In the genomic region with DNA sequence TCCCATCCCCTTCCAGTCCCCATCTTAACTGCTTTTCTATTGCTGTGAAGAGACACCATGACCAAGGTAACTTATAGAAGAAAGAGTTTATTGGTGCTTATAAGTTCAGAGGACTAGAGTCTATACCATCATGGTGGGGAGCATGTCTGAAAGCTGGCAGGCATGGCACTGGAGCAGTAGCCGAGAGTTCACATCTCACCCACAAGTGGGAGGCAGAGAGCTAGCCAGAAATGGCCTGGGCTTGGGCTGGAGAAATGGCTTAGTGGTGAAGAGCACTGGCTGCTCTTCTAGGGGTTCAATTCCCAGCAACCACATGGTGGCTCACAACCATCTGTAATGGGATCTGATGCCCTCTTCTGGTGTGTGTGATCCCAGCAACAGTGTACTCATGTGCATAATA, we compare ENCODE assay signal across 12 mouse cellular contexts. TPM values are rescaled to one million over a fixed set of nuclear protein-coding genes. Genes with fewer than 3 reads are reported as not detected.
DNase-seq lines count a peak whose midpoint lies in the region; ATAC-seq and TF ChIP-seq lines count a peak whose summit lies in the region.
"Had no signal": no experiment of that assay in that cellular context is flagged by ENCODE, and none has a peak within 500 bp of the region (broad histone marks: within the 10 kb centered on the region; RNA-seq: fewer than 3 reads in every experiment).

No protein-coding gene starts in this region.

- no peaks in the 10 kb centered on the region for H3K9me3 ChIP-seq in heart, embryonic 13.5 days
- no peaks in the 10 kb centered on the region for H3K9me3 ChIP-seq in forebrain, embryonic 13.5 days (replicated peaks)

- DNase-seq in heart, postnatal 10 days, result no peak
- DNase-seq in 416B (ENCODE audit: low read depth), result peak; percentile 39
- DNase-seq in brain, embryonic 14.5 days (ENCODE audit: low read depth), result no peak
- DNase-seq in lung, postnatal 10 days, result peak; percentile 31
- no peak for DNase-seq in right cerebral cortex, postnatal 4 days
- DNase-seq in ovary, postnatal 14 days (ENCODE audit: low spot score), result no peak
- DNase-seq: adrenal gland, postnatal 25 days; heart, postnatal 36 days; right cerebral cortex, postnatal 14 days had no signal

- 77% methylated on average over 1 of the region's 1 CpGs for WGBS in heart, embryonic 13.5 days
- WGBS in forebrain, embryonic 13.5 days, result 53% methylated on average over 1 of the region's 1 CpGs

- intact Hi-C loops in heart, postnatal 10 days (cut with DNase I), result no loop called here

- H3K4me1 ChIP-seq in heart, embryonic 13.5 days, result peaks cover 56% of the 10 kb centered on the region
- H3K4me1 ChIP-seq in forebrain, embryonic 13.5 days, result peaks cover 15% of the 10 kb centered on the region

- H3K36me3 ChIP-seq in heart, embryonic 13.5 days, result no peaks in the 10 kb centered on the region
- no peaks in the 10 kb centered on the region for H3K36me3 ChIP-seq in forebrain, embryonic 13.5 days (ENCODE audit: poor library complexity, severe bottlenecking)

- peak overlapping the region; percentile 89 for H3K4me3 ChIP-seq in heart, embryonic 13.5 days
- no peak overlapping the region for H3K4me3 ChIP-seq in forebrain, embryonic 13.5 days

- peak overlapping the region; percentile 53 for H3K27ac ChIP-seq in heart, embryonic 13.5 days (replicated peaks)
- no peak overlapping the region for H3K27ac ChIP-seq in forebrain, embryonic 13.5 days

- no peak overlapping the region for H3K9ac ChIP-seq in heart, embryonic 13.5 days
- no peak overlapping the region for H3K9ac ChIP-seq in forebrain, embryonic 13.5 days

- peaks cover 35% of the 10 kb centered on the region for H3K27me3 ChIP-seq in heart, embryonic 13.5 days (replicated peaks)
- H3K27me3 ChIP-seq in forebrain, embryonic 13.5 days, result peaks cover 28% of the 10 kb centered on the region

- TF ChIP-seq POLR2A in brain, embryonic 14.5 days (IDR thresholded peaks at IDR 0.05; ENCODE audit: borderline replicate concordance, extremely low read depth, insufficient read depth, insufficient read length, poor library complexity, severe bottlenecking), result no peak

- ATAC-seq in heart, embryonic 13.5 days (ENCODE audit: extremely low read depth, insufficient number of reproducible peaks, low FRiP score, low TSS enrichment), result no peak
- no peak for ATAC-seq in forebrain, embryonic 13.5 days

- peak overlapping the region; percentile 89 for H3K4me2 ChIP-seq in heart, embryonic 13.5 days
- no peak overlapping the region for H3K4me2 ChIP-seq in forebrain, embryonic 13.5 days

- TF ChIP-seq CTCF in brain, embryonic 14.5 days (IDR thresholded peaks at IDR 0.05; ENCODE audit: borderline replicate concordance, extremely low read depth, insufficient read depth, insufficient read length), result peak; percentile 26; the same call in 1 of the 2 replicates

RNA-seq across cellular contexts. Expression of gene Grtp1, which starts 3.1 kb away (rescaled TPM):
- polyA plus RNA-seq in heart, embryonic 13.5 days (2015; fragmentation: Nextera tagmentation; extraction: Ambion mirVana), result 17.1 and 19.9 TPM in 2 replicates
- total RNA-seq in heart, postnatal 10 days (2021), result 1 to 10 TPM; 2.5 to 2.6 TPM
- polyA plus RNA-seq in brain, embryonic 14.5 days (2012; rRNA removed), result 14.4 and 16.6 TPM in 2 replicates
- 23.6 and 26.9 TPM in 2 replicates for polyA plus RNA-seq in forebrain, embryonic 13.5 days (2015; fragmentation: Nextera tagmentation; extraction: Ambion mirVana)

RNA-seq across cellular contexts. Expression of gene Lamp1, which starts 44.5 kb away (rescaled TPM):
- 305 and 332 TPM in 2 replicates for polyA plus RNA-seq in heart, embryonic 13.5 days (2015; fragmentation: Nextera tagmentation; extraction: Ambion mirVana)
- total RNA-seq in heart, postnatal 10 days (2021), result 100 to 1,000 TPM; 310 to 323 TPM
- polyA plus RNA-seq in brain, embryonic 14.5 days (2012; rRNA removed), result 247 and 265 TPM in 2 replicates
- 194 and 201 TPM in 2 replicates for polyA plus RNA-seq in forebrain, embryonic 13.5 days (2015; fragmentation: Nextera tagmentation; extraction: Ambion mirVana)

RNA-seq across cellular contexts. Expression of gene Adprhl1, which starts 50.5 kb away (rescaled TPM):
- polyA plus RNA-seq in heart, embryonic 13.5 days (2015; fragmentation: Nextera tagmentation; extraction: Ambion mirVana), result 170 and 207 TPM in 2 replicates
- 100 to 1,000 TPM; 418 to 470 TPM for total RNA-seq in heart, postnatal 10 days (2021)
- polyA plus RNA-seq in brain, embryonic 14.5 days (2012; rRNA removed), result 0.14 and 0.29 TPM in 2 replicates
- polyA plus RNA-seq in forebrain, embryonic 13.5 days (2015; fragmentation: Nextera tagmentation; extraction: Ambion mirVana), result 0.97 TPM in 1 of 2 replicates, not detected in the other
- polyA plus RNA-seq: large intestine, adult 2 months had no signal

Comparison
In these comparisons a context has a peak if more than half of its experiments do, and no peak if none do; other contexts are left out.
1. DNase-seq: peak in 416B (single experiment) and lung, postnatal 10 days (single experiment); none in heart, postnatal 10 days (0 of 2), brain, embryonic 14.5 days (single experiment), right cerebral cortex, postnatal 4 days (single experiment) and ovary, postnatal 14 days (single experiment).
2. RNA of gene Adprhl1, which starts 50.5 kb away (polyA plus RNA-seq): 170 to 207 TPM in heart, embryonic 13.5 days; 0.14 to 0.29 TPM in brain, embryonic 14.5 days and 0.97 TPM in forebrain, embryonic 13.5 days; every median in the first group is over 10 times any median in the second.